Mouse (Mus musculus) mesoderm, embryonic 11.5 days (tissue): Measurements from ENCODE around the gene Etl4.

Experiments used
- DNase-seq: peaks from one replicate; pipeline ENCODE4 v3.0.0-alpha.2; 2012; ENCODE audit warnings: low read depth, low spot score

Gene Etl4

DNA sequence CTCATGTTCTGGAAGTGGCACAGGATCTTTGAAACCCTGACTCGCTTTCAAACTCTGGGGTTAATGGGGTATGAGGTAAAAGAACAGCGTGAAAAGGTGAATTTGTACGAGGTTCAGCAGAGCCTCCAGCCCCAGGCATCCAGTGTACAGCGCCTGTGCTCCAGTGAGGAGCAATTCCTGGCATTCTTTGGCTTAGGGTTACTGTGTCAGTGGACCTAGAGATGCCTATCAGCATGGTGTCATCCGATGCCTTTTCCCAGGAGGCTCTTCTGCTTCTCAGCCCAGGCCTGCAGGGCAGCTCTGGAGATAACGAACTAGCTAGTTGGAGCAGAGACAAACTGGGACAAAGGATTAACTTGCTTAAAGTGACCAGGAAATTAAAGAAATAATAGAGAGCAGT is 653.5 kb downstream of the Etl4 start:
- peak; percentile 72 for DNase-seq

GRCm38 (mm10) chr2:20568456-20568855 is 658.9 kb downstream of the Etl4 start:
- no peak for DNase-seq

DNA sequence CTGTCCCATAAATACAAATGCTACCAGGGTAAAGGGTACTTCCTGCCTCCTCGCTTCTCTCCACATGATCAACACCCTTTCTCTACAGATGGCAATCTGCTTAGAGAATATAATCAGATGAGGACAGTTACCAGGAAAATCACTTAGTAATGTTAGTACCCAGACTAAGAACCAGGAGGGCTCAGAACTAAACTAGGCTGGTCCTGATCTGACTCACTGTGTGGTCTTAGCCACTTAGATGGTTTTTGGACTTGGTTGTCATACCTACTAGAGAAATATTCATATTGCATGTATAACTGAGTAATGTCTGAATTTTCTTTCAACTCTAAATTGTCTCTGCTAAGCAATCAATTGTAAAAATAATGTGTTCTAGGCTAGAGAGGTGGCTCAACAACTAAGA is 662.4 kb downstream of the Etl4 start:
- no peak for DNase-seq

- no peak for DNase-seq
Observed at GRCm38 (mm10) chr2:20580331-20580730, 670.8 kb downstream of the Etl4 start.

DNA sequence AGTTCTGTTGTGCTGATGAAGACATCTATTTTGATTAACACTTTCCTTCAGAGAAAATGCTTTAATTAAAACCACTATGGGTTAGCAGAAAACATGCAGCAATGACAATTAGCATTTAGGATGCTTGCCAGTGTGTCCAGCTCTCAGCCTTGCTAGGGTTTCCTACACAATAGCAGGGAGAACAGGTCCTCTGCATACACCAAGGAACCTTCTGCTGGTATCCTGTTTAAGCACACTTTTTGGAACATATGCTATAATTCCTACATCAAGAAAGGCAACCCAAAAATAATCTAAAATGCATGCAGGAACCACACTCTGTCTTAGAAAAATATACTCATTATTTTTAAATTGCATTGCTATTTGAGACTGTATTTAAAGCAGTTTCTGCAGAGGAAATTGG is 673.5 kb downstream of the Etl4 start:
- no peak for DNase-seq

DNA sequence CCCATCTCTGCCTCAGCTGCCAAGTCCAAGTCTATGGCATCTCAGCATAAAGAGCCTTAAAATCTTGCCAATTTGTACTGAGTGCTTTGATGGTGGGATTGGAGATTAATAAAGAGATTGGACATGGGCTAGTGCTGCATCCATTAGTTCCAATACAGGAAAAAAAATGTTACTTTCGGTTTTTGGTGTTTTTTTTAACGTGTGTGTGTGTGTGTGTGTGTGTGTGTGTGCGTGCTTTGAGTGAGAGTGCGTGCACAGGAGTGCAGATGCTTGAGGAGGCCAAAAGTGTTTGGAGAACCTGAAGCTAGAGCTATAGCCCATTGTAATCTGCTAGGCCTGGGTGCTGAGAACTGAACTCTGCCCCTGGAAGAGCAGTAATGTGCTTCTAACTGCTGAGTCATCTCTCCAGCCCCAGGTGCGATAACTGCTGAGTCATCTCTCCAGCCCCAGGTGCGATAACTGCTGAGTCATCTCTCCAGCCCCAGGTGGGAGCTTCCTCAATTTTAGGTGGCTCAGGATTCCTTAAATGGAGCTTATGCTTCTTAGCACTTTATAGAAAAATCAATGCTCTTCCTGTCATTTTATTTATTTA is 674.1 kb downstream of the Etl4 start:
- no peak for DNase-seq

- no peak for DNase-seq
Observed at GRCm38 (mm10) chr2:20587913-20588312, 678.3 kb downstream of the Etl4 start.

DNA sequence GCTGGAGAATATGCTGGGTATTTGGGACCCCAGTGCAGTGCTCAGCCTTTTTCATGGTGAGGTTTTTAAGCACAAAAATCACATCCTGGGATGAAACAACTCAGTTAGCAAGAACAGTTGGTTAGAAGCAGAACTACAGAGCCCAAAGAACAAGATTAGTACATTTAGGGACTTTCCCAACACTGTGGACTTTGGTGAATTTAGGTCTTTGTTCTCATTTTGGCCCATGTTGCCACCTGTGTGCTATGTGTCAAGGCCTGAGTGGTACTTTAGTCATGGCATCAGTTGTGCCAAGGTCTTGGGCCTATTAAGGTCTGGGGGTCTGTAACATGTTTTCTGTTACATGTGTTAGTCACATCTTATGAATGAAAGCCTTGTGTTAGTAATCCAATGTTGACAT is 679.1 kb downstream of the Etl4 start:
- DNase-seq, result no peak

DNA sequence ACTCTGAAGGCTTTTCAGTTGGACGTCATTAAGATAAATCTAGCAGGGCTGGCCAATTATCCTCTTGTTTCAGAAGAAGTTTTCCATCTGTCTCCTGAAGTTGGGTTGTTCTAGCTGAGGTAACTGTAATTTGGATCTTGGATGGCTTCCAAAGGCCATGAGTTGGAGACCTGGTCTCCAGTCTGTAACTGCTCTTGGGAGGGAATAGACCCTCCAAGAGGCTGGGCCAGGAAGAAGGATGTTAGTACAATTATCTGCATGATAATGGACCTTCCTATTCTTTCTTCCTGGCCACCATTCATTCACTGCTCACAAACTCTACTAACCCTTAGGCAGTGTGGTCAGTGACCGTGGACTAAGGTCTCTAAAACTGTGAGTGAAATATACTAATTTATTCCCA is 684.5 kb downstream of the Etl4 start:
- DNase-seq, result no peak

GRCm38 (mm10) chr2:20595000-20595399 is 685.4 kb downstream of the Etl4 start:
- no peak for DNase-seq

DNA sequence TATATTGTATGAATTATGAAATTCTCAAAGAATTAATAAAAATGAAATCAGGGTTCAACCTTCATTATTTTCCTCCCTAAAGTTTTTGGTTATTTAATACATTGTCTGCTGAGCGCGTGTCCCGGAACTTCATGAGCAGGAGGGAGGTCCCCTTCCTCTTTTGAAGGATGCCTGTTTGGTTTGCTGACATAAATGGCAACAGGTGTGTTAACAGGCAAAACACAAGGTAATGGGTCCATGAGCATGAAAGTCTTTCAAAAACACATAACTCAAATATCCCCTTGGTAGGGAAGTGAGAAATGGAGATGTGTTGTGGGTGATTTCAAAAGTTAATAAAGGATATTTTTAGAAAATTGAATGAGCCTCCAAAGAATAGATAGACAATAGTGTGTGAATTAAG is 687.0 kb downstream of the Etl4 start:
- DNase-seq, result no peak

- DNase-seq, result no peak
Observed at GRCm38 (mm10) chr2:20597193-20597592, 687.6 kb downstream of the Etl4 start.

DNA sequence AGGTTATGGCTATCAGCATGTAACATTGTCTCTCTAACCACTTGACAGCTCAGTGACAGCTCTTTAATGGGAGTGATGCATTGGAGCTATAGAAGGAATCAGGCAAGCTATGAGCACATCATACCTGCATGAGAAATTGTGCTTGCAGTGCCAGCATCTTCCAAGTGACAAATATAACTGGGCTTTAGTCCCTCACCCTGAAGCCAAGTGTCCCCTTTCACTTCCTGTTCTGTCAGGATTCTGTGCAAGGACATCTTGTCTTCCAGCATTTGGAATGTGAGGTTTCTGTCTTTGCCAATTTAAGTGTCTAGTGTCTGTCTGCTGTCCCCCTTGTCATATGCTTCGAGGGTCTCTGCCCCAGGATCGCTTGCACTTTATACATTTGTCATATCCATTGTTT is 693.1 kb downstream of the Etl4 start:
- no peak for DNase-seq

GRCm38 (mm10) chr2:20603536-20603935 is 694.0 kb downstream of the Etl4 start:
- no peak for DNase-seq

DNA sequence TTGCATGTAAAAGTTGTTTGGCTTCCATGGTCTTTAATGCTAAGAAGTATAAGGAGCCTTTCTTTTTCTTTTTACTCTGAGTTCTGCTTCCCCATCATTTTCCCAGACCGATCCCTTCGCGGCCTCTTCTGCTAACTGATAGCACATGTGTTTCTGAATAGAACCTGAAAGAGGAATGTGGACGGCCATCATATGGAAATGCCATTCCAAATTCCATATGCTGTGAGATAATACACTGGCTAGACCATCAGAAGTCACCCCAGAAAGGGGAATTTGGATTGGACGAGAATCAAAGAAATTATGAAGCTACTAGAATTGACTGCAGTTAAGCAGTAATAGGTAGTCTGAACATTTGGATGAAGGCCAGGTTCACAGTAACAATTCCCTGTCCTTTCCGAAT is 694.4 kb downstream of the Etl4 start:
- peak; percentile 62 for DNase-seq

DNA sequence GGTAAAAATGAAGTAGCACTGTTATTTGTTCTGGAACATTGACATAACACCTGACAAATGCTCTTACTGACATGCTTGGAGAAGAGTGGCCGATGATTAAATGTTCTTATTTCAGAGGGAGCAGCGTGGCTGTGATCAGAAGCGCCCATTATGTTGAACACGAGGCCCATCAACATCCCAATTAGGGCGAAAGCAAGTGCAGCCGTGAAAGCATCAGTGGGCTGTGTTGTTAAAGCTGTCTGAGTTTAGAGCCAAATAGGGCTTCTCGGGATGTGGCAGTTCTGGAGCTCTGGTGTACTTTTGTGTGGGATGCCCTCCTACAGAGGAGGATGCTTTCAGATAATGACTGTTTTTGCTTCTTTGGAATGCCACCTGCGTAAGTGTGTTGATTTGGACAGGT is 699.6 kb downstream of the Etl4 start:
- DNase-seq, result no peak

DNA sequence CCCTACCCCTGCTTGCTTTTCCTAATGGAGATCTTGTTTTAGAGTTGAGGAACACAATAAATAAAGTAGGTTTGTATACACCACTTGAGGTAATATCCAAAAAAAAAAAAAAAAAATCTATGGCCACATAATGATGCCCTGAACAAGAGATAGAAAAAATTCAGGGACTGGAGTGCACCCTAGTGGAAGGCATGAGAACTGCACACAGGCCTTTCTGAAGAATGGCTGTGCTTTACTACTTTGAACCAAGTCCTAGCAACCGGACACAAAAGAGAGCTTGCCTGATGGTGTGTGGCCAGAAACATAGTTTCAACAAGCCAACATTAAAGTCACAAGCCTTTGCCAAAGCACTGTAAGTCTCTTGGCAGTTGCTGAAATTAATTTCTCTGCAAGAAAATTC is 706.4 kb downstream of the Etl4 start:
- peak; percentile 31 for DNase-seq

DNA sequence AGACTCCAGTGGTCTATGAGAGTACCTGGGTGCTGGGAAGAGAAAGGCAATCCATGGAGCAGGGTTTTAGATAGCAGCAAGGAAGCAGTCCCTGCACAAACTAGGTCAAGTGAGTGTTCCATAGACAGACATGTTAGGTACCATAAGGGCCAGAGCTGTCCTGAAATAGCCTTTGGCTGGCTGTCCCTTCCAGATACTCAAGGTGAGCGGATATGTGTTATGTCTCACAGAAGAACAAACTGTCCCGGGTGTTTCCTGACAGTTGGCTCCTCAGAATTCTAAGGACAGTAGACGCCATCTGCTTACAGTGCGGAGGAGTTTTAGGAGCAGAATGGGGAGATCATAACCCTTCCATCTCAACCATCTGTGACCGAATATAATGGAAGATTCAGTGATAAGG is 708.8 kb downstream of the Etl4 start:
- no peak for DNase-seq

GRCm38 (mm10) chr2:20619881-20620280 is 710.3 kb downstream of the Etl4 start:
- DNase-seq, result no peak

DNA sequence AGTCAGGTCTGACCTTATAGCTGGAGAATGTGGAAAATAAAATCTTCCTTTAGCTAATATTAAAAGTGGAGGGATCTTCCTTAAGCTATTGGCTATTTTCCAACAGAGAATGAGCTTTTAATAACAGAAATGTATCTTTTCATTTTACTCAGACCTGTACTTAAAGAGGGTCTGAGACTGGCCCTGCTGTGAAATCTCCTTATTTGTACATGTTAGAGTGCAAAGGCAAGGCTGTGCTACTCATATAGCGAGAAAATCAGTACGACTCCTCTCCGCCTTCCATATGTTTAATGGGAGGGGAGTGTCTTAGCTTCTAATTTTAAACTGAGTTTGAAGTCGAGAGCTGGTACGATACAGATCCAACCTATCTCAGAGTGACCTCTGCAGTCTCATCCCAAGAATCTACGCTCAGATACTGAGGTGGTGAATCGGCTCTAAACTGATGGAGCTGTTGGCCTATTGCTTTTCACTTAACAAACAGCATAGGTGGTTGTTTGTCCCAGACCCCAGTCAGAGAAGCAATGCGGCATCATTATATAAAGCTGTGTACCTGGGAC is 719.7 kb downstream of the Etl4 start:
- DNase-seq, result no peak

DNA sequence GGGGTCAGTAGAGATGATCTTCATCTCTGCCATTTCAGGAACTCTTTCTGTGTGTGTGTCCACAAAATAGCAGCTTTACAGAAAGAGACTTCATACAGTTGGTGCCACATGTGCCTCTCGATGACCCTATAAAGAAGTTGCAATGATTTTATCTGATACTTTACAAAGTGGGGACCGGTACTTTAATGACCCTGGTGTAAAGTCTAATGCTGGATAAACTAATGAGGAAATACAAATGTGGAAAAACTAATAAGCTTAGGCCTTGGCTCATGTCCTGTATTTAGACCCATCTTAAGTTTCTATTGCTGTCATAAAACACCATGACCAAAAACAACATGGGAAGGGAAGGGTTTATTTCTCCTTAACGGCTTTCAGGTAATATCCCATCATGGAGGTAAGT is 729.0 kb downstream of the Etl4 start:
- no peak for DNase-seq

DNA sequence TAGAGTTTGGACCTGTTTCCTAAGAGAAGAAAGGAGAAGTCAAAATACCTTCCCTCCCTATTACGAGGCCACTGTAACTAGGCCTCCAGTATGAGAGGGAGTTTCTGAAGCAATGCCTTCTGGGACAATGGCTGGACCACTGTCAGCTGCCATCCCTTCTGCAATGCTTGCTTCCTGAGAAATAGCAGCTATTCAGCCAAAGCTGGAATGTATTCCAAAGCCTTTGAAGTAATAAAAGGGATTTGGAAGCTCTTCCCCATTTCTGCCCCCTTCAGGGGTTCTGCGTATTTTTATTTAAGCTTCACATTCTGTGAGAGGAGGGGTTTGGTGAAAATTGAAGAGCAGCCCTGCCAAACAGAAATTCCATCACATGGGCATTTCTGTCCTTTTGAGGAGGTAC is 730.1 kb downstream of the Etl4 start:
- no peak for DNase-seq

DNA sequence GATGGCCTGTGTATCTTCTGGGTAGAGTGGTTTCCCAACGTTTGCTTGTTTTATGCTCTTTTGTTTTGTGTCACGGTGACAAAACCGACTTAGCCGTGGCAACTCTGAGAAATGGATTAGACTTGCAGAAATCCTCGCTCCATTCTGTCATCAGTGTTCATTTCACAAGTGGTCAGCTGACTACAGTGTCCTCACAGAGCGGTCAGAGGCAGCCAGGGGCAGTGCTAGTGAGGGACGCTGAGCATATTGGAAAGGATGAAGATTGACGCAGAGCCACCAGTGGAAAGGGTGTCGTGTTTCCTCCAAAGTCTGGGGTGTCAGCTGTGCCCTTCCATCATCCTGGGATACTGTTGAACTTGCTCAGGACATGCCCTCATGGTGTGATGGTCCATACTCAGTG is 733.2 kb downstream of the Etl4 start:
- DNase-seq, result peak; percentile 46

- no peak for DNase-seq
Observed at GRCm38 (mm10) chr2:20649817-20650216, 740.2 kb downstream of the Etl4 start.
